Mouse (Mus musculus) hematopoietic stem cell, adult 5-6 weeks (primary cell): ENCODE results near the gene Mfsd12. TPM values are rescaled to one million over a fixed set of nuclear protein-coding genes. Genes with fewer than 3 reads are reported as not detected.

Source experiments
- ATAC-seq, 2 experiments: fragments of 125-278 bp in 1 of 2; replicated peaks in 1 of 2; 2 replicates each; pipeline ENCODE4 v1.8.0; 2016 to 2017; ENCODE audit warnings: inconsistent platforms in 2 of 2, mild to moderate bottlenecking in 2 of 2, moderate number of reproducible peaks in 2 of 2, low read depth in 1 of 2, moderate TSS enrichment in 1 of 2; ENCODE audit not compliant: low FRiP score in 2 of 2, poor library complexity in 2 of 2, severe bottlenecking in 2 of 2, insufficient read depth in 1 of 2, low TSS enrichment in 1 of 2
- total RNA-seq: library from RNA; stranded (forward); fragments of 172-1452, 232-1000 nt; gene quantifications from 2 replicates; pipeline ENCODE4 v1.2.3, GENCODE M21; 2017

Mfsd12 gene
- total RNA-seq, 1 experiment from 2014 or later: 16.9 TPM

DNA sequence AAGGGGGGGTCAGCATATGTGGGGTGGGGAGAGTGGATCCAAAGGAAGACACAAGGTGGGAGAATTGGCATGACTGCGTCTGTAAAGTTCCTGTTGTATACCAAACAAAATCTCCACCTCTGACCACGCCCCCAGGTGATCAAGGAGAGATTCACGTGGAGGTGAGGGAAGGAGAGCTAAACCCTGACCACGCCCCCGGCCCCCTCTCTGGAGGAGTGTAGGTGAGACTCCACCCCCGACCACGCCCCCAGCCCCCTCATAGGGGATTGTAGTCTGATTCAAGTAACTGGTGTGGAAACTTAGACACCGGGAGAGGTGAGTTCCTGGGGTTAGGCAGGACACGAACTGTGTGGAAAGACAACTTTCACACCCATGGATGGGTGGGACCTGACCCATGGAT lies 46.8 kb downstream of the Mfsd12 start:
- no peak for ATAC-seq

DNA sequence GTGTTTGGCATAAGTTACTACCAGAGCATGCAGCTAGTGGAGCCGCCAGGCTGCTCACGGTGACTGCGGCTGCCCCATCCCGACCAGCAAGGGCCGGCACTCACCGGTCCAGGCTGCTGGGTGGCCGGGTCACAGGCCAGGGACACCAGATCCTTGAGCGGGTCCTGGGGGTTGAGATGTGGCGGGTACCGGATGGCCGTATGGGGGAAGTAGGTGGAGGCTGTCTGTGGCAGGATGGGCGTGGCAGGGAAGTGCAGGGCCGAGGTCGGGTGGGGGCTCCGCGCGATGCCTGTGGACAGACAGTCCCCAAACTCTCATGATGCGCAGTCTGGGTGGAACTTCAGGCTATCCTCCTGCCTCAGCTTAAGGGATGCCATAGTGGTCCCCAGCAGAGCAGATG lies 47.4 kb downstream of the Mfsd12 start:
- ATAC-seq: no peak

DNA sequence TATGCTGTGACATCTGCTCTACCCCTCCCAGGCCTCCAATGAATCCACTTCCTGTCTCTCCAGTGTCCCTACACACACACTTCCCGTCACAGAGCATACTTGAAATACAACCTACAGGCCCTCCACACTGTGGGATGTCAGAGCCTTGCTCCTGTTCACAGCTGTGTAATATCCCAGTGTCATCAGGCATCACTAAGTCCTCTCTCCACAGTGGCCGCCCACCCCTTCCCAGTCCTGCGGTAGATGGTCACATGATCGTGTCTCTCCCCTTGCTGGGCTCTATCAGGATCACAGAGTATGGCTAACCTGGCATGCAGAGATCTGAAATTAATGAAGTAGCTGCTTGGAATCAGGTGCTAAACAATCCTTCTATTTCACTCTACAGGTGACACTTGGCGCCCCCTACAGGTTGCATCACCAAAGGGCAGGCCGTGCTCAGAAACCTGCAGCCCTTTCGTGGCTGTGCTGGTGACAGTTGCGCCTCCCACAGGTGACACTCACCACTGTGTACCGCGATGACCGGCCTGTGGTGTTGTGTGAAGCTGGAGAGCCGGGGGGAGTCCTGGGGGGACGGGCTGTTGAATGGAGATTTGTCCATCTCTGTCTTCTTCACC lies 48.4 kb downstream of the Mfsd12 start:
- no peak for ATAC-seq

DNA sequence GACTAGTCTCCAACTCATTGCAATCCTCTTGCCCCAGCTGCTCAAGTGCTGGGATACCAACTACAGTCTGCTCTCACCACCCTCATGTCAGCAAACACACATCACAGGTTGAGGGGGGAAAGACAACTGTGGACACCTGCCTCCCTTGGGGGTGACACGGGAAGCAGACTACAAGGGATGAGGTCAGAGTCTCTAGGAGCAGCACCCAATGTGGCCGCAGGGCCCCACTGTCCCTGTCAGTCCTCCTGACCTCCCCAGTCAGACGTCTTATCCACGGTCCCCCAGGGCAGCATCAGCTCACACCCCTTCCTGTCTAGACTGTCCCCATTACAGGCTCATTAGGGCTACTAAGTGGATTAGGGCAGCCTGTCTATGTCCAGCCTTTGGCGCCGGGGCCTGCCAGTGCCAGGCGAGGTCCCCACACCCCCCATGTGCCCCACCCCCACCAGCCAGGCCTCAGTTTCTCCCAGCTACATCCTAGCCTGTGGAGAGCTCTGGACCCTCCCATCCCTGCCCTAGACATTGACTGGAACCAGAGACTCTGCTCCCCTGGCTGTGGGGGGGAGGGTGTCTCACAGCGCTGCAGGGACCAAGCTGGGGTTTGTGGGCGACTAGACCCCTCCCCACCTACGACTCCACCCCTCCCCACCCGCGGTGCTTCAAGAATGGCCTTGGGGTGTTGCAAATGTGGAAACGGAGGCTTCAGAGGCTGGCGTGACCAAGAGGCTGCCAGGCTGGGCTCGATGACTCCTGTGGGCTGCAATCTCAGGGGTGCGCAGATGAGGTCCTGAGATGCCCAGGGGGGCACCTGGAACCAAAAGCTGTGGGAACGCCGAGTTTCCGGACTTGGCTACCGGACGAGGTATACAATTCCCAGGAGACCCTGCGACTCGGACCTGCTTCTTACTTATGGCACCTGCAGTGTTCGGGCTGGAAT lies 49.5 kb downstream of the Mfsd12 start:
- no peak for ATAC-seq

DNA sequence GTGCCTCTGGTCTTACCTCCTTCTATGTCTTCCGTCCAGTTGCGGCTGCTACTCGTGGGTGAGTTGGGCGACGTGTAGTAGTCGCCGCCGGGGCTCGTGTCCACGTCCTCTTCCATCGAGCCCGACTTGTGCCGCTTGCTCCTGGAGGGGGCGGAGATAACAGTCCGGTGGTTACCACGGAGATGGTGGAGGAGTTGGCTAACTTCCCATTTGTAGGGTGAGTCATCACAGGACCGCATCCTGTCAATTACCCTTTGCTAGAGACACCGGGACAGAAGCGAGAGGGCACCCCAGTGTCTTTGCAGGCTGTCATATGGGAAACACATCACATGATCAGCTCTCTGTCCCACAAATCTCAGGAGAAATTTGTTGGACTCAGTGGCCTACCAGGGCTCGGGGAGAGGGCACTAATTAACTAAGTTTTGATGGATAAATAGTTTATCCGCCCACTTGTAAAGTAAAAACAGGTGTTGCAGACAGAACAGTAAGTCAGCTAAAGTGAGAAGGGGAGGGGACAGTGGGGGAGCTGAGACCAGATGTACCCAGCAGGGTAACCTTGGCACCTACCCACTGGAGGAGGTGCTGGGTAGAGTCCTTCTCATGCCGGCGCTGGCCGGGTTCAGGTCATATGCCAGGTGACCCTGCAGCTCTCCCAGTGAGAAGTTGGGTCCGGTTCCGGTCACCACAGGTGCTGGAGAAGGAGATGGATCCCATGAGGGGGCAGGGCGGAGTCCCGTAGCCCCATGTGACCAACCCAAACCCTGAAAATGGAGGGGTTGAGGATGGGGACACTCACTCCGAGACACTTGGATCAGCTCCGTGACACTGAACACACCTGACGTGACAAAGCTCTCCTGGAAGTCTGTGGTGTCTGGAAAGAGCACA lies 50.5 kb downstream of the Mfsd12 start:
- ATAC-seq: peak; percentile 62 to 63

DNA sequence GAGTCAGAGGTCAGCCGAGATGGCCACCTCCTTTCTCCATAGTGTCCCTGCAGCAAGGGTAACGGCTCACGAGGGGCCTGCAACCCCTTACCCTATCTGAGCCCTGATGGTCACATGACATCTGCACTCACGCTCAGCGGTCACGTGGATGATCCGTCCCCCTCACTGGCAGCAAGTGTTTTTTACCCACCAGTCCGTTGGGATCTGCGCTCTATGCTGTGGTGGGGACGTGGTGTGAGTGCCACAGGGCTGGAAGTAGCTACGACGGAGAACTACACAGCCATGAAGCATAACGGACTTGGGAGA lies 51.1 kb downstream of the Mfsd12 start:
- ATAC-seq: no peak

DNA sequence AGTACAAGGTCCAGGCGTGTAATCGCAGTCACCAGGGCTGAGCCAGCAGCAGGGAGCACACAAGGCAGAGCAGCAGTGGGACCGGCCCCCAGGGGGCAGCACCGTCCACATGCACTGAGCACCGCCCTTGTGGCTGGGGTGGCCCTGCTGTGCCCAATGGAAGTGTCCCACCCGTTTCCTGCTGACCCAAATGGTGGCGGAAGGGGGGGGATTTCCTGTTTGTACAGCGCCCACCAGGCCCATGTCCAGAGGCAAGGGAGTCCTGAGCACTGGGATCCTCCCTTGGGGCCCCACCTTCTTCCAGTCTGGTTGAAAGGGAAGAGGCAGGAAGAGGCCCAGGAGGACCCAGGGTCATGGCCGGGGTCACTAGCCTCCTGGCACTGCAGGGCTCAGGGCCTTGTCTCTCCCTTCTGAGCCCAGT lies 51.6 kb downstream of the Mfsd12 start:
- peak; percentile 40 to 58 for ATAC-seq

DNA sequence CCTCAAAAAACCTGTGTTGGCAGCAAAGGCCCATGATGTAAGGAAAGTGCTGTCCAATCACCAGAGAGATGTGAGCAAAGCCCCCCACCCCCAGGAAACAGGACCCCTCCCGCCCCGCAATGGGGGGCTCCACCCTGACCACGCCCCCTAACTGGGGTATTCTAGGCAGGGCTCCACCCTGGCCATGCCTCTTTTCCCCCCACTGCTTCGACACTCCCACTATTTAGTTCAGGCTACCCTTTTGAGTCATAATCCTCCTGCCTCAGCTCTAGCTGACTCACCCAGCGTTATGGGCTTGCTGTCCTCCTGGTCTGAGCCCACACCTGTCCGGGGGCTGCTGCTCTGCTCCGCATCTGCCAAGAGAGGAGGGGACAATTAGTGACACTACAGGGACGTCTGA lies 52.0 kb downstream of the Mfsd12 start:
- no peak for ATAC-seq

DNA sequence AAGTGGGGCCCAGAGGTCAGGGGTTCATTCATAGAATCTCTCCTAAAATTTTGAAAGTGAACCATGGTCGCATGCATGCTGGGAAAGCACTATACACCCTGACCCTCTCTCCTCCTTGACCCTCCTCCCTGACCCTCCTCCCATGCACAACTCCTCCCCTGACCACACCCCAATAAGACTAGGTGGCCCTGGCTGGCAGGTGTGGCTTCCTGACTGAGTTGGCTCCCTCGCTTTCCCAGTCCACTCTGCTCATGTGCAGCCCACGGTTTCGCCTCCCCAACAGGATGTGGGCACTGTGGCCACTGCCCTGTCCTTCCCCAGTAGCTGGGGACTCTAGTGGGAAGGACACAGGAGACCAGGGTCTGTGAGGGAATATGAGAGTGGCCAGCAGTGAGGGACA lies 53.1 kb downstream of the Mfsd12 start:
- no peak for ATAC-seq

DNA sequence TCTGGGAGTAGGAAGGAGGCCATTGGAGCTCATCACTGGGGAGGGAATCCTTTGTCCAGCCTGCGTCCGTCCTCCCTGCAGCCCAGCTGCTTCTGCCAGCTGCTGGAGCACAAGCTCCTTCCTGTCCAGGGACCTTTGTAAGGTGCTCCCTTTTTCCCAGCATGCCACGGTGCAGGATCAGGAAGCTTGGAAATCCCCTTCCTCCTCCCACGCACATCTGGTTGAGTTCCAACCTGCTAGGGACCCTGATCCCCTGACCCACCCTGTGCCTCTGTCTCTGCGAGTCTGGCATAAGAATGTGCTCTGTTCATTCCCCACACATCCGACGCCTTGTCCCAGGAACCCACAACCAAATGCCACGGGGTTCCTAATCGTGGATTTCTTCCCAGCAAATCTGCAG lies 53.7 kb downstream of the Mfsd12 start:
- ATAC-seq: no peak

DNA sequence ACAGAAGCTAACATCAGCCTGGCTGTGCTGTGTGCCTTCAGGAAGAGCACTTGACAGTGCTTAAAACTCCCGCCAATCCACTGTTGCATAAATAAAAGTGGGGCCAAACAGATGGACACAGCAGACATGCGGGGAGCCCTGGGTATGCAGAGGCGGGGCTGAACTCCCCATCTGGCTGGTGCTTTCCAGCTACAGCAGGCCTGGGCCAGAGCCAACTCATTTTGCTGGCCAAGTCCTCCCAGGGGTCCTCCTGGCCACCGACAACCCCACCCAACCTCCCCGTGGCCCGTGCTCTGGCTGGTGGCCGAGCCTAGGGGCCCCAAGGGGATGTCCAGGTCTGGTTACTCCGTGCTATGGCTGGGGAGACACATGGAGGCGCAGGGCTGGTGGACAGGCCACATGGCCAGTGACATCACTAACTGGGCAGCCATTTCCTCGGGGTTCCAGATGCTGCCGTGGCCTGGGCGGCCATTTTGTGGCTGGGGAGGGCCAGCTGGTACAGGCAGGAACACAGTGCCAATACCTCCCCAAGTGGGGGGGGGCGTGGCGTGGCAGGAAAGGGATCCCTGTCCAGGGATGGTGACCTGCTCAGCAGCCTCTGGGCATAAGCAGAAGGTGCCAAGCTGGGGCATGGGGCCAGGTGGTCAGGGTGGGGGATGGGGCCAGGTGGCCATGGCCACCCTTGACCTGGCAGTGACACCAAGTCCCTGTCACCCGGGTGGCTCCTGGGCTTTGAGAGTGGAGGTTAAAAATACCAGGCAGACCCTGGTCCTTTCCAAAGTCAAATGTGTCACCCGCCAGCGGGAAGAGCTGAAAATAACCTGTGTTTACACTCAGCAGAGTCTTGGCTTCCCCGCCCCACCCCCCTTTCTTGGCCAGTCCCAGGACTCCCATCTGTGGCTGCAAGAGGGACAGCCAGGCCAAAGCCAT lies 54.4 kb downstream of the Mfsd12 start:
- ATAC-seq: no peak

DNA sequence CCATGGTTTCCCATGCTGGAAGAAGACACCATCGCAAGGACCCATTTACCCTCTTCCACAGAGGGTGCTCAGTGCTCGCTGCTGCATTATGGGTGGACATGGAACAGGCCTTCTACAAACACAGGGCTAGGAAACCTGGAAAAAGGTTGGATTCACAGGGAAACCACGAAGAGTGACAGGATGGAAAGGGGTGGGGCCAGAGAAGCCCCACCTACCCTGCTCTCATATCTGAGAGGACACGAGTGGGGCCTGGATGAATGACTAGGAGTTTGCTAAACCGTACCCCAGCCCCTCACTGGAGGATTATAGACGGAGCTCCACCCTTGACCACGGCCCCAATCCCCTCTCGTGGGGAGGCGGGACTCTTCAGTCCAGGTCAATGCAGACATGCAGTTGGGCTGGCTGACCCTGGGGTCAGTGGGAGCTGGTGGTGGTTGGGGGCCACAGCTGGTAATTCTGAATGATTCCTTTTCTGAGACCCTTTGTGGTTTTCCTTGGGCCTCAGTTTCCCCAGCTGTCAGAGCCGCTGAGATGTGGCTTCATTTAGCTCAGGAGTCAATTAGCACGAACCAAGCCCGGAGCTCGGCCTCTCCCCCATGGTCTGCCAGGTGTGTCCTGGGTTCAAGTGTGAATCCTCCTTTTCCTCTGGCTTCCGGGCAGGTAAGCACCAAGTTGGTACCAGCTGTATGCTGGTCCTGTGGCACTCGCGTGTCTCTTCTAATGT lies 55.5 kb downstream of the Mfsd12 start:
- no peak for ATAC-seq

DNA sequence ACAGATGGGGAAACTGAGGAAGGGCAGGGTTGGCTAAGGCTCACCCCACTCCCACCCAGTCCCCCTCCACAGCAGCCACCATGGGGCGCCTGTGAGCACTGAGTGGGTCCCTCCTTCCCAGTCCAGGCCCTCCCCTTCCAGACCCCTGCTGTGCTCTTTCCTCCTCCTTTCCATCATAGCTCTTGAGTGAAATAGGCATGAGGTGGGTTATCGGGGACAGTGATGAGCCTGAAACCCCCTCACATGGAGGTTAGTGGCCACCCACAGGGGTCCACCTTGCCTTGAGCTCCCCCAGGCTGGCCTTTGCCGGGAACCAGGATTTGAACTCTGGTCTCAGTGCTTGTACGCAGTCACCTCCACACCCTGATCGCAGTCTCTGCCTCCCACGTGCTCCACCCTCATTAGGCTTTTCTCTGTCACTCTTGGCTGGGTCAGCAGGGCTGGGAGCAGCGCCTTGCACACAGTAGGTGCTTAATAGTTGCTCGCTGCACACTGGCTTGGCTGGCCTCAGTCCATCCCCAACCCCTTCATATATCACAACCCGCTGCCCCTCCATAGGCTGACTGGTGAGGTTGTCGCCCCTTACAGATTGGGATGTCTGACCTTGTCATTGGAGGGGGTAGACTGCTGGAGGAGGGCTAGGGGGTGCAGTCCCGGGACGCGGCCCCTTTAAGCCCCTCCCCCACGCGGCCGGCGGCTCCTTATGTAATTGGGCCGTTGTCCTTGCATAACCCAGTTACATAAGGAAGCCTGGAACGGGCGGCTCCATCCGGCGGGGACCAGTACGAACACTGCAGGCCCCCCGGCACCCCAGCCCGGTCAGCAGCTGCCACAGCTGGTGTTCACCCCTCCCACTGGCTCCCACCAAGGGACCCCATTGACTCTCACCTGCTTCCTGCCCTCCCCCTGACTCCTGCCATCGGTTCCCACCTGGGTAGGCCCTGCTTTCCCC lies 56.3 kb downstream of the Mfsd12 start:
- peak; percentile 63 to 73 for ATAC-seq

DNA sequence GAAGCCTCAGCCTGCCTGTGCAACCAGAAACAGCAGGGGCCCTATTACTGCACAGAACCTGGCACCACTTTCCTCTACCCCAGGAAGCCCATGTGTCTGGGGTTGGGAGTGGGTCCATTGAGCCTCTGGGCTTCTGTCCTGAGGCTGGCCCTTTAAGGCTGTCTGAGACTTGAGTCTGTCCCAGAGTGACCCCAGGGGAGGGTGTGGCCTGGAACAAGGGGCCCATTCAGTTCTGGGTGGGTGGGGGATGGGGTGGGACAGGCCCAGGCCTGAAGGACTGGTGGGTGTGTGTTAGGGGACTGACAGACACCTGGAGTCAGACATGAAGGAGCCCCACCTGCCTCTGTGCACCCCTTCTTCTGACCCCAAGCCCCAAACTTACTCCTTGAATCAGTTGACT lies 57.4 kb downstream of the Mfsd12 start:
- ATAC-seq: no peak

DNA sequence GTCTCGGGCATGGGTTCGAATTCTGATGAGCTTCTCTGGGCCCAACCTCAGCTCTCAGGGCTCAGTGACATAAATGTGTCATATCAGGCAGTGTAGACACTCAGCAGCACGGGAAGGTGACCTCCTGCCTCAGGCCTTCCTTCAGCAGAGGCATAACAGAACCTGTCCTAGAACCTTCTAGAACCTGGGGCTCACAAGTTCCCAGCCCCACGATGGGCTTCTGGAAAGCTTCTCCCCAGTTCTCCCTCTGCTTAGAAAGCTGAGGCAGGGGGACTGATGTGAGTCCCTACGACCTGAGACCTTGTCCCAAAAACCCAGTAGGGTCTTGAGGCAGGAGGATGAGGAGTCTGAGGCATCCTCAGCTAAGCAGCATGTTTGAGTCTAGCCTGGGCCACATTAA lies 57.9 kb downstream of the Mfsd12 start:
- ATAC-seq: no peak
